Mouse (Mus musculus) myocyte (in vitro differentiated cells): ENCODE measurements around the gene Cox4i2. TPM values are rescaled to one million over a fixed set of nuclear protein-coding genes. Genes with fewer than 3 reads are reported as not detected.

Source experiments
- H3K27me3 ChIP-seq: one replicate; pipeline ENCODE4 v1.6.1; 2011; ENCODE audit not compliant: control insufficient read depth, insufficient read depth, insufficient read length
- H3K36me3 ChIP-seq: one replicate; pipeline ENCODE4 v1.6.1; 2011; ENCODE audit not compliant: control insufficient read depth, insufficient read depth
- H3K4me2 ChIP-seq: one replicate; pipeline ENCODE4 v1.6.1; 2011; ENCODE audit warnings: low read depth, control low read depth
- H3K4me3 ChIP-seq: one replicate; pipeline ENCODE4 v1.5.1; 2011; ENCODE audit warnings: mild to moderate bottlenecking, control low read depth, moderate library complexity
- H3K79me2 ChIP-seq: one replicate; pipeline ENCODE4 v1.6.1; 2011; ENCODE audit not compliant: control insufficient read depth, insufficient read depth
- H3ac ChIP-seq: one replicate; pipeline ENCODE4 v1.6.1; 2011; ENCODE audit not compliant: control insufficient read depth, insufficient read length
- CEBPB ChIP-seq: IDR thresholded peaks from 2 replicates; pipeline ENCODE4 v1.6.1; 2011; ENCODE audit warnings: mild to moderate bottlenecking, moderate library complexity; ENCODE audit not compliant: poor library complexity, insufficient read depth, severe bottlenecking
- E2F4 ChIP-seq: IDR thresholded peaks from one replicate; pipeline ENCODE4 v1.6.1; 2011; ENCODE audit warnings: mild to moderate bottlenecking, control low read depth, moderate library complexity; ENCODE audit not compliant: insufficient read depth
- MAX ChIP-seq: IDR thresholded peaks from one replicate; pipeline ENCODE4 v1.6.1; 2011; ENCODE audit warnings: low read depth, mild to moderate bottlenecking, control low read depth
- MYOD1 ChIP-seq, 3 experiments: IDR thresholded peaks; one replicate each; pipeline ENCODE4 v1.6.1; 2011; ENCODE audit warnings: control low read depth in 2 of 3, low read depth in 2 of 3, mild to moderate bottlenecking in 2 of 3, moderate library complexity in 1 of 3; ENCODE audit not compliant: insufficient read length in 2 of 3, control insufficient read depth in 1 of 3
- MYOG ChIP-seq, 3 experiments: IDR thresholded peaks; one replicate each; pipeline ENCODE4 v1.6.1; 2011; ENCODE audit warnings: control low read depth in 2 of 3, low read depth in 2 of 3, mild to moderate bottlenecking in 2 of 3; ENCODE audit not compliant: insufficient read length in 2 of 3, control insufficient read depth in 1 of 3, insufficient read depth in 1 of 3
- POLR2A ChIP-seq: IDR thresholded peaks from one replicate; pipeline ENCODE4 v1.6.1; 2011; ENCODE audit warnings: low read depth, mild to moderate bottlenecking, control low read depth, moderate library complexity; ENCODE audit not compliant: insufficient read length
- POLR2AphosphoS2 ChIP-seq: IDR thresholded peaks from one replicate; pipeline ENCODE4 v1.6.1; 2011; ENCODE audit warnings: low read depth, control low read depth; ENCODE audit not compliant: insufficient read length
- REST ChIP-seq: IDR thresholded peaks from one replicate; pipeline ENCODE4 v1.6.1; 2011; ENCODE audit warnings: mild to moderate bottlenecking, control low read depth, moderate library complexity; ENCODE audit not compliant: insufficient read depth, insufficient read length
- SRF ChIP-seq: IDR thresholded peaks from one replicate; pipeline ENCODE4 v1.6.1; 2011; ENCODE audit warnings: low read depth; ENCODE audit not compliant: control insufficient read depth, insufficient read length
- TCF12 ChIP-seq: IDR thresholded peaks from one replicate; pipeline ENCODE4 v1.6.1; 2011; ENCODE audit warnings: mild to moderate bottlenecking, control low read depth; ENCODE audit not compliant: poor library complexity, insufficient read depth, severe bottlenecking
- TCF3 ChIP-seq: IDR thresholded peaks from one replicate; pipeline ENCODE4 v1.6.1; 2011; ENCODE audit warnings: low read depth, control low read depth; ENCODE audit not compliant: insufficient read length
- USF1 ChIP-seq: IDR thresholded peaks from one replicate; pipeline ENCODE4 v1.6.1; 2011; ENCODE audit warnings: low read depth, mild to moderate bottlenecking, control low read depth, moderate library complexity
- polyA plus RNA-seq: library from polyadenylated mRNA; unstranded; fragments of >200 nt; fragmentation: generic; extraction: Trizol; gene quantifications from one replicate; pipeline ENCODE4 v1.2.1, GENCODE M21; 2012; ENCODE audit warnings: missing spikeins

Gene Cox4i2
- polyA plus RNA-seq, 1 experiment: not detected

- TF ChIP-seq POLR2A (no peak), CEBPB (no peak), REST (no peak), MYOG (IDR thresholded peaks at IDR 0.05; ENCODE audit: control insufficient read depth in 1 of 3, insufficient read depth in 1 of 3, insufficient read length in 2 of 3, low read depth in 2 of 3) (no peak), MYOD1 (IDR thresholded peaks at IDR 0.05; ENCODE audit: control insufficient read depth in 1 of 3, insufficient read length in 2 of 3, low read depth in 2 of 3) (no peak), SRF (no peak), TCF12 (no peak), TCF3 (no peak), USF1 (no peak)
- peaks cover 70% of the 10 kb centered on the region for H3K79me2 ChIP-seq
- H3K4me3 ChIP-seq: no peak overlapping the region
- H3K4me2 ChIP-seq: no peak overlapping the region
- no peak overlapping the region for H3ac ChIP-seq
- no peaks in the 10 kb centered on the region for H3K27me3 ChIP-seq
- H3K36me3 ChIP-seq: peaks cover 7% of the 10 kb centered on the region
Observed at GRCm38 (mm10) chr2:152793381-152793780, 39.4 kb downstream of the Cox4i2 start.

DNA sequence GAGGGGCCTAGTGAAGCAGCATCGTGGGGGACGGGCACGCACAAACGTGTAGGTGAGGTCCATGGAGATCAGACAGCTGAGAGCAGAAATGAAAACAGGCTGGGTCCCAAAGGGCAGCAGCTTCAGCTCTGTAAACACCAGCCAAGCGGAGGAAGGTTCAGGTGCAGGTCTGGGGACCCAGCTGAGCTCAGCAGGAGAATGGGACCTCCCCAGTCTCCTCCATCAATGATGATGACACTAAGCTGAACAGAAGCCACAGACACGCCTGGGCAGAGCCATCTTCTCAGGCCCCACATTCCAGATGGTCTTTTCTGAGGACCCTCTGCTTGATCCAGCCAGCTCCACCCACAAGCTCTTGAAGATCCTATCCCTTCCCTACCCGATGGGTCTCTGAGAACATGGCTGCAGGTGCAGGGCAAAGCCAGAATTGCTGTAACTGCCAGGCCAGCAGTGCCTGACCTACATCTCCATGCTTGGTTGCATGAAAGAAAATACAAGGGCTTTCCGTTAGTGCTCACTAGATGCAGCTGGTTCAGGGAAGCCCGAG is 40.4 kb downstream of the Cox4i2 start:
- peaks cover 74% of the 10 kb centered on the region for H3K79me2 ChIP-seq
- TF ChIP-seq TCF3: no peak
- TF ChIP-seq MYOD1 (IDR thresholded peaks at IDR 0.05; ENCODE audit: control insufficient read depth in 1 of 3, insufficient read length in 2 of 3, low read depth in 2 of 3): no peak
- no peak for TF ChIP-seq MYOG (IDR thresholded peaks at IDR 0.05; ENCODE audit: control insufficient read depth in 1 of 3, insufficient read depth in 1 of 3, insufficient read length in 2 of 3, low read depth in 2 of 3)
- TF ChIP-seq TCF12: no peak
- no peak for TF ChIP-seq E2F4
- no peak for TF ChIP-seq CEBPB
- TF ChIP-seq USF1: no peak
- no peaks in the 10 kb centered on the region for H3K27me3 ChIP-seq
- H3K4me2 ChIP-seq: no peak overlapping the region
- no peak overlapping the region for H3K4me3 ChIP-seq
- no peak overlapping the region for H3ac ChIP-seq
- peaks cover 7% of the 10 kb centered on the region for H3K36me3 ChIP-seq

DNA sequence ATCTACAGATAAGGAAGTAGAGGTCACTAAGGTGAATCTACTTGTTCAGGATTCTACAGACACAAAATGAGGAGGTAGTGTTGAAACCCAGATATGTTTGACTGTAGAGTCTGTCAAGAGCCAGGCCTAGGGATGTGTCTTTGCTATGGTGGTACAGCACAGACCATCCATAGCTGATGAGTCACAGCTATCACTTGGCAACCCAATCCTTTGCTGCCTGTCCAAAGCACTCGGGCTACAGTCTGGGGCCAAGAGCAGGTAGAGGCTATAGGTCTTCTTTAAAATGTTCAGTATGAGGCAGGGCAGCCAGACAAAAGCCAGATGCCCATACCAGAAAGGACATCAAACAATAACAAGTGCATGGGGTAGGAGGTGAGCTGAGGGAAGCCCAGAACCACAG is 43.6 kb downstream of the Cox4i2 start:
- Histone ChIP-seq H3K79me2 (peaks cover 80% of the 10 kb centered on the region), H3K4me3 (no peak overlapping the region), H3ac (no peak overlapping the region), H3K36me3 (no peaks in the 10 kb centered on the region), H3K27me3 (no peaks in the 10 kb centered on the region), H3K4me2 (no peak overlapping the region)
- TF ChIP-seq TCF3: no peak
- no peak for TF ChIP-seq CEBPB
- TF ChIP-seq POLR2A: no peak
- no peak for TF ChIP-seq SRF
- TF ChIP-seq REST: no peak
- TF ChIP-seq POLR2AphosphoS2: no peak
- TF ChIP-seq MYOG (IDR thresholded peaks at IDR 0.05; ENCODE audit: control insufficient read depth in 1 of 3, insufficient read depth in 1 of 3, insufficient read length in 2 of 3, low read depth in 2 of 3): no peak
- no peak for TF ChIP-seq E2F4
- TF ChIP-seq TCF12: no peak
- no peak for TF ChIP-seq USF1
- no peak for TF ChIP-seq MYOD1 (IDR thresholded peaks at IDR 0.05; ENCODE audit: control insufficient read depth in 1 of 3, insufficient read length in 2 of 3, low read depth in 2 of 3)
- TF ChIP-seq MAX: no peak

GRCm38 (mm10) chr2:152799954-152800761 is 46.2 kb downstream of the Cox4i2 start:
- no peak overlapping the region for H3ac ChIP-seq
- H3K4me3 ChIP-seq: no peak overlapping the region

More at GRCm38 (mm10) chr2:152799954-152800761, 46.2 kb downstream of the Cox4i2 start:
- Histone ChIP-seq H3K4me2 (no peak overlapping the region), H3K79me2 (peaks cover 85% of the 10 kb centered on the region), H3K27me3 (no peaks in the 10 kb centered on the region), H3K36me3 (no peaks in the 10 kb centered on the region)
- TF ChIP-seq MAX (no peak), E2F4 (no peak), SRF (no peak), REST (no peak), MYOD1 (IDR thresholded peaks at IDR 0.05; ENCODE audit: control insufficient read depth in 1 of 3, insufficient read length in 2 of 3, low read depth in 2 of 3) (no peak), TCF3 (no peak), POLR2A (no peak), USF1 (no peak), CEBPB (no peak)
